Mouse (Mus musculus) small intestine, adult 2 months (tissue): Measurements from ENCODE around the gene Rufy4. TPM values are rescaled to one million over a fixed set of nuclear protein-coding genes. Genes with fewer than 3 reads are reported as not detected.
"Not testable (repeated sequence)": the region's sequence is repeated elsewhere in the genome, so short reads cannot be mapped to it uniquely, and the experiment has no call there.

Experiments used
- H3K27ac ChIP-seq: fragments of 200-500 bp; 2 replicates; pipeline ENCODE4 v1.5.1; 2012; ENCODE audit warnings: low read depth, low read length, control low read depth, inconsistent platforms; ENCODE audit not compliant: insufficient read depth
- H3K27me3 ChIP-seq: fragments of 200-500 bp; 2 replicates; pipeline ENCODE4 v1.6.1; 2012; ENCODE audit warnings: mild to moderate bottlenecking, moderate library complexity, low read length, inconsistent platforms; ENCODE audit not compliant: control insufficient read depth, insufficient read depth
- H3K36me3 ChIP-seq: fragments of 200-500 bp; 2 replicates; pipeline ENCODE4 v1.6.1; 2012; ENCODE audit warnings: mild to moderate bottlenecking, low read length, control low read depth, inconsistent platforms; ENCODE audit not compliant: control insufficient read depth, insufficient read depth
- H3K4me1 ChIP-seq: fragments of 200-500 bp; 2 replicates; pipeline ENCODE4 v1.6.1; 2012; ENCODE audit warnings: low read length, inconsistent platforms, mixed read lengths; ENCODE audit not compliant: control insufficient read depth, insufficient read depth, insufficient read length
- H3K4me3 ChIP-seq: fragments of 200-500 bp; 2 replicates; pipeline ENCODE4 v1.5.1; 2012; ENCODE audit warnings: low read depth, mild to moderate bottlenecking, control low read depth, inconsistent platforms, low read length, moderate library complexity
- CTCF ChIP-seq: fragments of 200-500 bp; IDR thresholded peaks from 2 replicates; pipeline ENCODE4 v1.5.1; 2012; ENCODE audit warnings: low read depth, mild to moderate bottlenecking, control low read depth, inconsistent platforms, low read length, moderate library complexity, mixed read lengths; ENCODE audit not compliant: insufficient replicate concordance, insufficient read length; ENCODE audit errors: extremely low read depth
- POLR2A ChIP-seq: fragments of 200-500 bp; IDR thresholded peaks from 2 replicates; pipeline ENCODE4 v1.6.1; 2012; ENCODE audit warnings: low read depth, mild to moderate bottlenecking, control low read depth, inconsistent platforms, low read length, moderate library complexity
- WGBS: fragments of 180-500 bp; shearing (Covaris S2); methylation state at CpG from one replicate; pipeline ENCODE4 v1.1.7; 2018; 5-methylcytosine and 5-hydroxymethylcytosine counted together
- polyA plus RNA-seq: library from polyadenylated mRNA; depleted of rRNA; stranded (reverse); fragments of >200 nt; gene quantifications from 2 replicates; pipeline ENCODE4 v1.2.3, GENCODE M21; 2012

The Rufy4 gene
- polyA plus RNA-seq, 1 experiment = not detected

- no peak for TF ChIP-seq POLR2A
- TF ChIP-seq CTCF = no peak
- no peak overlapping the region for H3K4me3 ChIP-seq
- 45% methylated on average over 6 of the region's 6 CpGs for whole genome bisulfite sequencing
Measured at GRCm38 (mm10) chr1:74149106-74149885, 24.0 kb downstream of the Rufy4 start.

DNA sequence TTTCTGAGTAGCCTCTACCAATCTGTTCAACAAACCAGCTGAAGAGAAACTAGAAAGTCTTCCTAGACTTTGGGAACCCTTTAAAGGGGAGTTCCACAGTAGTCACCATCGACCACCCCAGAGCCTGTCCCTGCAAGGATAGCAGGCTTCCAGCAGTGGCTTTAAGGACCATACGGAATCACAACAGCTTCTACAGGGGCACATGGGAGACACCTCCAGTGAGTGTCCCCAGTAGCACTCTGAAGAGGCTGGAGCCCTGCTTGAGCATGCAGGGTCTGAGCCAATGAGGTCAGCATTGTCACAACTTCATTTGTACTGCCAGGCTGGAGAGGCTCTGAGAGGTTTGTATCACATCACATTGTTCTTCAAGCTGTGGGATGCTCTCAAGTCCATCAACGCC is 24.8 kb downstream of the Rufy4 start:
- 72% methylated on average over 3 of the region's 3 CpGs for WGBS
- H3K36me3 ChIP-seq = no peaks in the 10 kb centered on the region
- 0 out of 2 replicates have a peak, but pooled peaks cover 2% of the 10 kb centered on the region for H3K4me1 ChIP-seq

More at GRCm38 (mm10) chr1:74149106-74149885, 24.0 kb downstream of the Rufy4 start:
- H3K27ac ChIP-seq = no peak overlapping the region
- no peaks in the 10 kb centered on the region for H3K27me3 ChIP-seq
- 0 out of 2 replicates have a peak, but pooled peaks cover 2% of the 10 kb centered on the region for H3K4me1 ChIP-seq
- H3K36me3 ChIP-seq = no peaks in the 10 kb centered on the region

GRCm38 (mm10) chr1:74151091-74151490 is 25.8 kb downstream of the Rufy4 start:
- 0 out of 2 replicates have a peak, but pooled peaks cover 2% of the 10 kb centered on the region for H3K4me1 ChIP-seq
- WGBS = 37% methylated on average over 3 of the region's 3 CpGs
- H3K27me3 ChIP-seq = no peaks in the 10 kb centered on the region
- no peak overlapping the region for H3K27ac ChIP-seq
- no peak for TF ChIP-seq POLR2A
- TF ChIP-seq CTCF = no peak
- no peaks in the 10 kb centered on the region for H3K36me3 ChIP-seq
- H3K4me3 ChIP-seq = no peak overlapping the region

More for the DNA sequence above, 24.8 kb downstream of the Rufy4 start:
- TF ChIP-seq CTCF (no peak), POLR2A (no peak)
- H3K4me3 ChIP-seq = no peak overlapping the region
- H3K27ac ChIP-seq = no peak overlapping the region
- H3K27me3 ChIP-seq = no peaks in the 10 kb centered on the region

DNA sequence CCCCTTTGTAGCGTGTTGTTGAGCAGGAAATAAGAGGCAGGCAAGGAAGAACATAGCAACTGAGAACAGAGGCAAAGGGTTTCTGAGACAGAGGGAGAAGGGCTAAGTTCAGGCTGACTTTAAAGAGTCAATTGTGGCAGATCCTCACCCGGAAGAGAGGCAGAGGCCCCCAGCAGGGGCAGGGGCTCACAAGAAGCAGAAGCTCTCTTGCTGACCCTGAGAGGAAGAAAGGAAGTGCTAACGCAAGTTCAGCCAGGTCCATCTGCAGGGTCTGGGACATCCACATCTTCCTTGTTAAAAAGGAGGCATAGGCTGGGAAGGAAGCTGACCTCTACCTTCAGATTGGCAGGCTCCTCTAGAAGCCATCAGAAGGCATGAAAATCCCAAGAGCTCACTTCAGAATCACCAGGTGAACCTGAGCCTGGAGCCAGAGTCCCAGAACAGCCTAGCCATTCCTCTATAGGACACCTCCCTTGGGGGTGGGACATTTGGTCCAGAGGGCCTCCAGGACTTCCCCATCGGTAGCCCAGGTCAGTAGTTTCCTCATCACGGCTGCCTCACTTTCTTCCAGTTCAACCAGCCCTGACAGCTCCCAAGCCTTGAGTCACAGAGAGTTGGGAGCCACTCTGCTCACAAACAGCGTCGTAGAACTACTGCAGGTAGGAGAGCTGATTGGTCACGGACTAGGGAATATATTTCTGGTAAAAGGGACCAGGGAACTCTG is 28.3 kb downstream of the Rufy4 start, which contains the start of gene Cxcr2:
TSS of gene Cxcr2 (plus strand) at position 529 of the 724 bp plus-strand sequence.
- H3K27me3 ChIP-seq = no peaks in the 10 kb centered on the region
- TF ChIP-seq CTCF (no peak), POLR2A (no peak)
- H3K4me3 ChIP-seq = no peak within 1 kb of the TSS
- H3K27ac ChIP-seq = no peak within 1 kb of the TSS
- no peaks in the 10 kb centered on the region for H3K4me1 ChIP-seq
- H3K36me3 ChIP-seq = no peaks in the 10 kb centered on the region
- WGBS = 51% methylated on average over 8 of the region's 8 CpGs

DNA sequence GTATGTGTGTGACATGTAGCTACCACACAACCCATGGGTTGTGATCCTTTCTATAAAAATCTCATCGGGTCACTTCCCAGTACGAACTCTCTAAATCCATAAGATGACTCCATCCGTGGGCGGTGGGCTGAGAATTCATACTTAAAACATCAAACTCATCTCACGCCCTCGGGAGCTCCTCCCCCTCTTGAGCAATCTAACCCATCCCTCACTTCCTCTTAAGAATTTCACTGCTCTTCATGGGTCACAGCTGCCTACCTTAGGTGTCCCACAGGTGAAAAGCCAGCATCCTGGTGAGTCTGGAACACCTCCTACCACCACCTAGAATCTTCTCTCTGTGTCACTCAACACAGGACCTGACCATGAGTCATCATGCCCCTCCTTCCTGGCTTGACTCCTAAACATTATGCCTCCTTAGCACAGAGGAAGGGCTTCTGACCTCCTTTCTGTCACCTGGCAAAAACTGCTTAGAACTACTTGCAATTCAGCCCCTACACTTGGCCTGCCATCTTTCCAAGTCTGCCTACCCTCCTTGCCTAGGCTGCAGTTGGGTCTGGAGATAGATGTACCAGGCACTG is 30.2 kb downstream of the Rufy4 start:
- no peak overlapping the region for H3K27ac ChIP-seq
- TF ChIP-seq CTCF (no peak), POLR2A (no peak)
- no peaks in the 10 kb centered on the region for H3K27me3 ChIP-seq
- H3K4me1 ChIP-seq = no peaks in the 10 kb centered on the region
- WGBS = 72% methylated on average over 6 of the region's 6 CpGs
- no peak overlapping the region for H3K4me3 ChIP-seq
- H3K36me3 ChIP-seq = no peaks in the 10 kb centered on the region

DNA sequence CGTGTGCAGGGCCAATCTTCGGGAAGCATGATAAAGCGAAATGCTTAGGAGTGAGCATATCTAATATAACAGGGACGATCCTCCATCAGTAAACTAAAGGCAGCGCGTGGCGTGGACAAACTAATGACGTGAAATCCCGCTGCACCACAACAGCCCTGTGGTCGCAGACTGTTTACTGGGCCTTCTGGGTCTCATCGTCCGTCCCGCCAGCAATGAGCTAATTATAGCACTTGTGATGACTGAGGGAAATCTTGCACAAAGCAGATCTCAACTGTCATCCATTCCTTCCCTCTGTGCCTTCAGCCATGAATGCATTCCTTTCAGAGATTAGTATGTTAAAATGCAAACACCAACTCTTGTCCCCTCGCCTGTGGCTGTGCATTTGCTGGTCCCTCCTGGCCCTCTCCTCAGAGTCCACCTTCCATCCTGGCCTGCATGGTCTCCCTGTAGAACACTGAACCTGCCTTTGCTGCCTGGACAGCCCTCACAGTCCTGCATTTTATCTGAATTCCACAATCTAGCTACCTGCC is 31.1 kb downstream of the Rufy4 start:
- no peak overlapping the region for H3K4me3 ChIP-seq
- TF ChIP-seq POLR2A (no peak), CTCF (no peak)
- 74% methylated on average over 14 of the region's 14 CpGs for WGBS
- no peaks in the 10 kb centered on the region for H3K27me3 ChIP-seq
- no peak overlapping the region for H3K27ac ChIP-seq
- no peaks in the 10 kb centered on the region for H3K36me3 ChIP-seq
- H3K4me1 ChIP-seq = no peaks in the 10 kb centered on the region

GRCm38 (mm10) chr1:74159613-74160012 is 34.3 kb downstream of the Rufy4 start:
- H3K4me1 ChIP-seq, H3K27ac ChIP-seq, H3K27me3 ChIP-seq, H3K36me3 ChIP-seq, H3K4me3 ChIP-seq: not testable (repeated sequence)
- 63% methylated on average over 5 of the region's 5 CpGs for WGBS
